Mouse (Mus musculus) hindbrain, embryonic 16.5 days (tissue): ENCODE data around the gene 1810013L24Rik. TPM values are rescaled to one million over a fixed set of nuclear protein-coding genes. Genes with fewer than 3 reads are reported as not detected.

Source experiments
- ATAC-seq: fragments of 200-750 bp; cut with Nextera tagmentation; 2 replicates; pipeline ENCODE4 v1.8.0; 2017; ENCODE audit warnings: moderate TSS enrichment, moderate library complexity
- H3K27ac ChIP-seq: fragments of 300-500 bp; sonication (generic); 2 replicates; pipeline ENCODE4 v1.5.1; 2014; ENCODE audit warnings: low read depth, mild to moderate bottlenecking, control low read depth, low read length, moderate library complexity
- H3K27me3 ChIP-seq: fragments of 300-500 bp; sonication (generic); replicated peaks from 2 replicates; pipeline ENCODE4 v1.6.1; 2014; ENCODE audit warnings: low read length; ENCODE audit not compliant: control insufficient read depth, insufficient read depth
- H3K36me3 ChIP-seq: fragments of 300-500 bp; sonication (generic); 2 replicates; pipeline ENCODE4 v1.6.1; 2014; ENCODE audit warnings: mild to moderate bottlenecking, low read length, moderate library complexity, mixed read lengths; ENCODE audit not compliant: control insufficient read depth, insufficient read depth
- H3K4me1 ChIP-seq: fragments of 300-500 bp; sonication (generic); 2 replicates; pipeline ENCODE4 v1.6.1; 2014; ENCODE audit warnings: low read depth, low read length; ENCODE audit not compliant: control insufficient read depth, insufficient read depth
- H3K4me2 ChIP-seq: fragments of 300-500 bp; sonication (generic); 2 replicates; pipeline ENCODE4 v1.6.1; 2014; ENCODE audit warnings: mild to moderate bottlenecking, low read length, control low read depth, moderate library complexity
- H3K4me3 ChIP-seq: fragments of 300-500 bp; sonication (generic); 2 replicates; pipeline ENCODE4 v1.5.1; 2014; ENCODE audit warnings: mild to moderate bottlenecking, low read length, control low read depth, moderate library complexity
- H3K9ac ChIP-seq: fragments of 300-500 bp; sonication (generic); 2 replicates; pipeline ENCODE4 v1.6.1; 2014; ENCODE audit warnings: low read depth, mild to moderate bottlenecking, control low read depth, low read length, moderate library complexity
- H3K9me3 ChIP-seq: fragments of 300-500 bp; sonication (generic); 2 replicates; pipeline ENCODE4 v1.6.1; 2014; ENCODE audit warnings: mild to moderate bottlenecking, low read length, moderate library complexity; ENCODE audit not compliant: control insufficient read depth
- WGBS: fragments of 180-500 bp; shearing (Covaris S2); extraction: QIAGEN DNeasy Blood & Tissue Kit; methylation state at CpG from one replicate; pipeline ENCODE4 v1.1.7; 2014; 5-methylcytosine and 5-hydroxymethylcytosine counted together
- polyA plus RNA-seq: library from polyadenylated mRNA; unstranded; fragments of >200 nt; fragmentation: Nextera tagmentation; extraction: Ambion mirVana; gene quantifications from 2 replicates; pipeline ENCODE4 v1.2.1, GENCODE M21; 2015

Gene 1810013L24Rik
- polyA plus RNA-seq, 1 experiment from 2014 or later = 23.8 TPM

DNA sequence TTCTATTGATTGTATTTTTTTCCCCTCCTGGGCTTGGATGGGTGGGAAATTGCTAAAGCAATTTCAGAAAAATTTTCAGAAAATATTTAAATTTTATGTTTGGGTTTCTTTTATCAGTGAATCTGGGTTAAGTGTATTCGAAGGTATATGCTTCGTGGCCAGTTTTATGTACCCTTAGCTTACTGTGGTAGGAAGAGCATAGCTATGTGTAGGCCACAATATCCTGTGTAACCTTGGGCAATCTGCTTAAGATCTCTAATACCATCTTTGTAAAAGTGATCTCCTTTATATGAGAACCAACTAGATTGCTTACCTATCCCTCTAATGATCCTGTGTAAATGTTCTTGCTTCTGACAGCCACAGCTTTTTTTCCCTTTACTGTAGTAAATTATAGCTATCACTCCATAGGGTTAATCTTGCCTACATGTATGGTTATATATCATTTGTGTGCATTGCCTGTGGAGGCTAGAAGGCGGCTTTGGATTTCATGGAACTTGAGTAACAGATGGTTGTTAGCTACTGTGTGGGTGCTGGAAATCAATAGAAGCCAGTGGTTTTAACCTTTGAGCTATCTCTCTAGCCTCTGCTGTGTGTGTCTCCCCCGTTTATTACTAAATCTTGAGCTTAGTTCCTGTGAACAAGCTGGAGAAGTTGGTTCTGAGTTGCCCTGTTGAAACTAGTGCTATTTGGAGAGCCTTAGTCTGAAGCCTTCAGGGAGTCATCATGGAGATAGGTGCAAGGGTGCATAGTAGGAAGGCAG, 18.6 kb downstream of the 1810013L24Rik start:
- Histone ChIP-seq H3K9me3 (no peaks in the 10 kb centered on the region), H3K36me3 (peaks cover 5% of the 10 kb centered on the region), H3K9ac (no peak overlapping the region), H3K4me1 (peaks cover 7% of the 10 kb centered on the region), H3K27ac (no peak overlapping the region), H3K4me2 (no peak overlapping the region), H3K4me3 (no peak overlapping the region), H3K27me3 (no peaks in the 10 kb centered on the region)
- no peak for ATAC-seq
- WGBS = 89% methylated on average over 4 of the region's 4 CpGs

DNA sequence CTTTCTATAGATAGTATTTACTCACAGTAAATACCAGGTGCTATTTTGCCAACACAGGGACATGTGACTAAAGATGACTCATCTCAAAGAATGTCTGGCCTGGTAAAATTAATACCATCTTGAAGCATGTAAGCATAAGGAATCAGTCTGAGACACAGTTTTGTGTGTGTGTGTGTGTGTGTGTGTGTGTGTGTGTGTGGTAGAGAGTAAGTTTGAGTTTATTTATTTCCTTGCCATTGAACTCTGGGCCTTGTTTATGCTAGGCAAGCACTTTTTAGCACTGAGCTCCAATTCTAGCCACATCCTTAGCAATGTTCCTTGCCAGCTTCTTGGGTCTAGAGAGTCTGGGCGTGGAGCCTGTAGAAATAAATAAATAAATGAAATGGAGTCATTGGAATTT, 20.0 kb downstream of the 1810013L24Rik start:
- H3K4me1 ChIP-seq = peaks cover 7% of the 10 kb centered on the region
- H3K27ac ChIP-seq = no peak overlapping the region
- no peaks in the 10 kb centered on the region for H3K27me3 ChIP-seq
- no peaks in the 10 kb centered on the region for H3K9me3 ChIP-seq
- H3K36me3 ChIP-seq = no peaks in the 10 kb centered on the region; the same call in 1 of the 2 replicates
- no peak for ATAC-seq
- no peak overlapping the region for H3K4me2 ChIP-seq
- 80% methylated on average over 1 of the region's 1 CpGs for WGBS
- H3K9ac ChIP-seq = no peak overlapping the region
- no peak overlapping the region for H3K4me3 ChIP-seq

DNA sequence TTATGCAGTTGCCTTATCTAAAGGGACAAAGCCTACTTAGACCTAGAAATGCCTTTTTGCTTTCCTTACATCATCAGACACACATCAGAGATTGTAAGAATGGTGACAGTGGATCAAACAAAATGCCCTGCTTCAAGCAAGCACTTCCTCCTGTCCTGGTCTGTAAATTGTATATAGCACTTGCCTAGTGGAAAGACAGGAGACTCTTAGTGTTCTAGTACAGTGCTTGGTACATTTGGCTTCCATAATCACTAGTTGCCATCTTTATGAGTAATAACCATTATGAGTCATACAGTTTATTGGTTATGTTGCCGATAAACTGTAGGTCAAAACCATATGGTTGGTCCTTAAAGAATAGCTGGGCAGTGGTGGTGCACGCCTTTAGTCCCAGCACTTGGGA, 25.2 kb downstream of the 1810013L24Rik start:
- Histone ChIP-seq H3K4me3 (no peak overlapping the region), H3K4me2 (no peak overlapping the region), H3K4me1 (peaks cover 3% of the 10 kb centered on the region), H3K27me3 (no peaks in the 10 kb centered on the region), H3K27ac (no peak overlapping the region), H3K9me3 (no peaks in the 10 kb centered on the region), H3K9ac (no peak overlapping the region), H3K36me3 (peaks cover 15% of the 10 kb centered on the region)
- 90% methylated on average over 2 of the region's 2 CpGs for WGBS
- ATAC-seq = no peak

DNA sequence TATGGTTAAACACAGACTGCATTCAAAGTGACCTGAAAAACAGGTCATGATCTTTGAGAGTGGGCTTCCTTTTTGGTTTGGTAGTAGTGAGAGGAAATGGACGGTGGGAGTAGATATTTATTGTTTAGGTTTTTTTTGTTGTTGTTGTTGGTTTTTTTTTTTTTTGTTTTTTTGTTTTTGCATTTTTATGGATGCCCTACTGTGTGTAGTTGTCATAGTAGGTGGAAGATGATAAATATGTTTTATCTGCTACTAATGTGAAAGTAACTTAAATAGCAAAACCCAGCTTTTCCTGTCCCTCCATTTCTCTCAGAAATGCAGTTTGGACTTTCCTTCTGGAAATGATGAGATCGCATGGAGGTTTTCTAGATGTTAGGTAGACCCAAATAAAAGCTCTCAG, 26.9 kb downstream of the 1810013L24Rik start:
- Histone ChIP-seq H3K9me3 (no peaks in the 10 kb centered on the region), H3K4me3 (no peak overlapping the region), H3K9ac (no peak overlapping the region), H3K27me3 (no peaks in the 10 kb centered on the region), H3K27ac (no peak overlapping the region), H3K4me1 (peaks cover under 1% of the 10 kb centered on the region), H3K36me3 (peaks cover 15% of the 10 kb centered on the region), H3K4me2 (no peak overlapping the region)
- WGBS = 95% methylated on average over 2 of the region's 2 CpGs
- no peak for ATAC-seq

DNA sequence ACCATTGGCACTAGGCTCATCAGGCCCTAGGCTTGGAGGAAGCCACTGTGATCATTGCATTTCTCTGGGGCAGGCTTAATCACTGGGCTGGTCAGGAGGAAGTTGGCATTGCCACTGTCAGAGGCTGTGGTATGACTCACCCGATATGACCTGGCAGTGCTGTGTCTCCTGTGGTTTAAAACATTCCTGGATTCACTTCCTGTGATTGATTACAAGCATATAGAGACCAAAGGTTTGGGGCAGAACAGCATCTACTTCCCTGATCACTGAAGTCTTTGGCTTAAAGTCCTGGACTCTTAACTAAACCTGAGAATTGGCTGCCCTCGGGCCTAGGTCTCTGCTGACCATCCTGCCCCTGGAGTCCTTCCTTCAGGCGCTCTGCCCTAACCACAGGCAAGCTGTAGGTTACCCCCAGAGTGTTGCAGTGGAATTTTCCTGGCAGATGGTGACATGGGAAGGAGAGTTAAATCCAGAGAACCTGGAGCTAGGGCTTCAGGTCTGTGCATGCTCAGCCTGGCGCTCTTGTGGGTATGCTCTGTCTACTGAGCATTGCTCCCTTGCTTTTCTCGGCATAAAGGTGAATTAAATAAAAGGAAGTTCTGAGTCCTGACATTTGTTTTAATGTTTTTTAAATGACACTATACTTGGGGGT, 32.6 kb downstream of the 1810013L24Rik start:
- H3K4me2 ChIP-seq = no peak overlapping the region
- H3K27me3 ChIP-seq = no peaks in the 10 kb centered on the region
- WGBS = 87% methylated on average over 5 of the region's 5 CpGs
- H3K9me3 ChIP-seq = no peaks in the 10 kb centered on the region
- no peak for ATAC-seq
- H3K9ac ChIP-seq = no peak overlapping the region
- no peak overlapping the region for H3K4me3 ChIP-seq
- no peak overlapping the region for H3K27ac ChIP-seq
- peaks cover 4% of the 10 kb centered on the region for H3K36me3 ChIP-seq
- H3K4me1 ChIP-seq = no peaks in the 10 kb centered on the region

DNA sequence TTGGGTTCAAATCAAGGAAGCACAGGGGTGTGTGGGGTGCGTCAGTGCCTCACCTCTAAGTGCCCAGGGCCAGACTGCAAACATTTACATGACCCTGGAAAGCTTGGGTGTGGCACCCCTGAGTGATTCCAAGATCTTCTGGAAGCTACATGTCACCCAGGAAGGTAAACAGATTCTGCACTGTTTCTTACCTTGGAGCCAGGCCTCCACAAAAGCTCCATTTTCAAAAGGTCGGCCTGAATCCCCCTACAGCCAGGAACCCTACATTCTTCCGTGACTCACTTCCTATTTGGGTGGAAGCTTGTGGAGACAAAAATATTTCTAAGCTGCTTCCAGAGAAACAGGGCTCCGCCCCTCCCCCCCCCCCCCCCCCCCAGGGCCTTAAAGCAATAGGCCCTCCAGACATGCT, 34.3 kb downstream of the 1810013L24Rik start:
- no peaks in the 10 kb centered on the region for H3K9me3 ChIP-seq
- no peaks in the 10 kb centered on the region for H3K27me3 ChIP-seq
- 76% methylated on average over 4 of the region's 4 CpGs for WGBS
- H3K36me3 ChIP-seq = no peaks in the 10 kb centered on the region
- no peak for ATAC-seq
- no peak overlapping the region for H3K4me3 ChIP-seq
- no peaks in the 10 kb centered on the region for H3K4me1 ChIP-seq
- no peak overlapping the region for H3K27ac ChIP-seq
- H3K9ac ChIP-seq = no peak overlapping the region
- H3K4me2 ChIP-seq = no peak overlapping the region

DNA sequence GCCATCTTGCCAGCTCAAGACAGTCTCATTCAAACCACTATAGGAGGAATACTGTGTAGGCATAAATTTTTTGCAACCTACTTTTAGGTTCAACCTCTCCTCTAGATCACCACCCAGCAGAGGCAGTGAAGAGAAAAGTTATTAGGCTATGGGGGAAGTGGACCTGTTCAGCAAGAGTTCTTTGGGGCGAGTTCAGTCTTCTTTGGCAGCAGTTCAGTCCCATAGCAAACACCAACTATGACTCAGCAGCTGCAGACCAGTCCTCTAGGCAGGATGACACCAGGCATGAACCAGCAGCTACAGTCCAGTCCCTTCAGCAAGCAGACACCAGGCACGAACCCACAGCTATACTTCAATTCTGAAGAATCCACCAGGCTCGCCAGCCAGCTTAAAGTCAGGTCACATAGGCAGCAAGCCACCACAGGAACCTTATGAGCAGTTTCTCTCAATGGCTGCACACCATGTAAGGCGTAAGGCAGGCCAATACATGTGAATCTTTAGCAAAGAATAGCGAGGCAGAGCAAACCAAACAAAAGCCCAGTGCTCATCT, 37.6 kb downstream of the 1810013L24Rik start:
- Histone ChIP-seq H3K9me3 (no peaks in the 10 kb centered on the region), H3K27me3 (no peaks in the 10 kb centered on the region), H3K36me3 (no peaks in the 10 kb centered on the region), H3K4me3 (no peak overlapping the region), H3K4me1 (no peaks in the 10 kb centered on the region), H3K27ac (no peak overlapping the region), H3K9ac (no peak overlapping the region), H3K4me2 (no peak overlapping the region)
- ATAC-seq = no peak
- WGBS = 85% methylated on average over 5 of the region's 5 CpGs

DNA sequence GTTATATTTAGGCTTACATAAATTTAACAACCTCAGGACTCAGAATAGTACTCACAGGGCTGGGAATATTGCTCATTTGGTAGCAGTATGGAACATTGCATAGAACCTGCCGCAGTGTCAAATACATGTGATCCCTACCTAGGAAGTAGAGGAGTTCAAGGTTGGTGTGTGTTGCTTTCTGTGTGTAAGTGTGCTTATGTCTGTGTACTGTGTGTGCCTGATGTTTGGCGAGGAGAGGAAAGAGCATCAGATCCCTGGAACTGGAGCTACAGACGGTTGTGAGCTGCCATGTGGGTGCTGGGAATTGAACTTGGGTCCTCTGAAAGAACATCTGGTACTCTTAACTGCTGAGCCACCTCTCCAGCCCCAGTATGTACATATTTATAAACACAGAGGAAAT, 38.6 kb downstream of the 1810013L24Rik start:
- H3K4me3 ChIP-seq = no peak overlapping the region
- H3K4me1 ChIP-seq = no peaks in the 10 kb centered on the region
- no peak overlapping the region for H3K9ac ChIP-seq
- H3K9me3 ChIP-seq = no peaks in the 10 kb centered on the region
- no peaks in the 10 kb centered on the region for H3K36me3 ChIP-seq
- no peaks in the 10 kb centered on the region for H3K27me3 ChIP-seq
- no peak for ATAC-seq
- WGBS = 97% methylated on average over 3 of the region's 3 CpGs
- H3K4me2 ChIP-seq = no peak overlapping the region
- H3K27ac ChIP-seq = no peak overlapping the region

DNA sequence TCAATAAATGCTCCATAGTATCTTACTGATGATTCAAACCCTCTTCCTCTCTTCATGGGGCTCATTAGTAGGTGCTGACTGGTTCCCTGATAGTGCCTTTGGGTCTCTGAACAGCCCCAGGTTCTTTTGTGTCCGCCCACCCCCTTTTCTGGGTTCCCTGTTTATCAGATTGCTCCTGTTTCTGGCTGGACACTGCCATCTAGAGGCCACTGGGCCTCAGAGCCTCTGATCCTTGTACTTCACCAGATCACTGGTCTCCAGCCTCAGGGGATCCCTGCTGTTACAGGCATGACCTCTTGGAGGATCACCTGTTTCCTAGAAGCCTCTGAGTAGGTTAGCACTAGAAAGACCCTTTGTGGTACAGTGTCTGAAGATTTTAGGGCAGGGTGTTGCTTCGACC, 39.8 kb downstream of the 1810013L24Rik start:
- H3K4me2 ChIP-seq = no peak overlapping the region
- ATAC-seq = 0 out of 2 replicates have a peak, but pooled peaks have one; percentile 44

More for the DNA sequence above, 39.8 kb downstream of the 1810013L24Rik start:
- Histone ChIP-seq H3K9ac (no peak overlapping the region), H3K4me1 (no peaks in the 10 kb centered on the region), H3K4me3 (no peak overlapping the region), H3K36me3 (no peaks in the 10 kb centered on the region), H3K9me3 (no peaks in the 10 kb centered on the region), H3K27me3 (no peaks in the 10 kb centered on the region), H3K27ac (no peak overlapping the region)
- WGBS = 35% methylated on average over 2 of the region's 2 CpGs
